Mouse (Mus musculus) ES-E14 (cell line): Measurements from ENCODE around the gene Ctnnd2. TPM values are rescaled to one million over a fixed set of nuclear protein-coding genes. Genes with fewer than 3 reads are reported as not detected.
A peak's percentile ranks its signal among the peaks of the same experiment; 100 is the strongest.

Experiments used
- DNase-seq: peaks from one replicate; pipeline ENCODE4 v3.0.0-alpha.2; 2013; ENCODE audit warnings: low read depth, low spot score
- H3K27ac ChIP-seq: 2 replicates; pipeline ENCODE4 v1.5.1; 2012; ENCODE audit warnings: low read depth, mild to moderate bottlenecking, low read length, moderate library complexity, mixed read lengths; ENCODE audit not compliant: poor library complexity, insufficient read depth, severe bottlenecking
- H3K36me3 ChIP-seq: 2 replicates; pipeline ENCODE4 v1.6.1; 2012; ENCODE audit warnings: mild to moderate bottlenecking, low read length, moderate library complexity, mixed read lengths; ENCODE audit not compliant: control insufficient read depth, poor library complexity, insufficient read depth, severe bottlenecking
- H3K4me1 ChIP-seq, 2 experiments: fragments of 150-350 bp in 1 of 2; sonication (generic) in 1 of 2; 2 replicates each; pipeline ENCODE4 v1.6.1; 2012; ENCODE audit warnings: low read length in 2 of 2, mild to moderate bottlenecking in 1 of 2, mixed read lengths in 1 of 2; ENCODE audit not compliant: control insufficient read depth in 2 of 2, insufficient read depth in 2 of 2, poor library complexity in 1 of 2
- H3K4me3 ChIP-seq, 2 experiments: fragments of 150-350 bp in 1 of 2; sonication (generic) in 1 of 2; 2 replicates each; pipeline ENCODE4 v1.5.1; 2012; ENCODE audit warnings: low read length in 2 of 2, low read depth in 1 of 2, mild to moderate bottlenecking in 1 of 2, mixed read lengths in 1 of 2; ENCODE audit not compliant: insufficient read depth in 1 of 2, poor library complexity in 1 of 2, severe bottlenecking in 1 of 2
- H3K9ac ChIP-seq: 2 replicates; pipeline ENCODE4 v1.6.1; 2012; ENCODE audit warnings: low read depth, mild to moderate bottlenecking, low read length, mixed read lengths; ENCODE audit not compliant: poor library complexity, insufficient read depth, severe bottlenecking
- H3K9me3 ChIP-seq: fragments of 150-350 bp; sonication (generic); 2 replicates; pipeline ENCODE4 v1.6.1; 2012; ENCODE audit warnings: low read depth, mild to moderate bottlenecking, low read length; ENCODE audit not compliant: control insufficient read depth, insufficient read depth
- CHD2 ChIP-seq: IDR thresholded peaks from 2 replicates; pipeline ENCODE4 v1.6.1; 2014; ENCODE audit warnings: mild to moderate bottlenecking, low read depth, low read length, inconsistent platforms
- HCFC1 ChIP-seq: IDR thresholded peaks from 2 replicates; pipeline ENCODE4 v1.6.1; 2012; ENCODE audit warnings: low read length, inconsistent platforms, borderline replicate concordance; ENCODE audit not compliant: insufficient read depth
- MAFK ChIP-seq: IDR thresholded peaks from 2 replicates; pipeline ENCODE4 v1.6.1; 2014; ENCODE audit warnings: mild to moderate bottlenecking, low read depth, low read length, inconsistent platforms; ENCODE audit not compliant: insufficient read depth
- ZC3H11A ChIP-seq: IDR thresholded peaks from 2 replicates; pipeline ENCODE4 v1.6.1; 2012; ENCODE audit warnings: low read depth, mild to moderate bottlenecking, inconsistent platforms, low read length, borderline replicate concordance
- ZNF384 ChIP-seq: IDR thresholded peaks from 2 replicates; pipeline ENCODE4 v1.6.1; 2012; ENCODE audit warnings: low read depth, low read length, inconsistent platforms
- in situ Hi-C, 2 experiments: fragments of 600-800 bp; cut with MboI; formaldehyde crosslinking; loops; one replicate each; pipeline ENCODE4 v1.15.1; 2025; ENCODE audit warnings: low sequenced_read_pairs in 2 of 2, inconsistent platforms in 1 of 2; ENCODE audit not compliant: unreplicated experiment in 2 of 2
- total RNA-seq: library from RNA; depleted of rRNA; stranded (reverse); fragments of 300-350 nt; gene quantifications from 2 replicates; pipeline ENCODE4 v1.2.3, GENCODE M21; 2012

Ctnnd2 gene
- total RNA-seq, 1 experiment = 3.6 TPM

- Histone ChIP-seq H3K4me3 (no peak overlapping the region), H3K36me3 (no peaks in the 10 kb centered on the region), H3K27ac (no peak overlapping the region), H3K4me1 (no peaks in the 10 kb centered on the region), H3K9me3 (no peaks in the 10 kb centered on the region), H3K9ac (no peak overlapping the region)
- peak; percentile 50; the same call in 1 of the 2 replicates for TF ChIP-seq ZC3H11A
- TF ChIP-seq CHD2 = no peak
- peak; percentile 19 for DNase-seq
- in situ Hi-C loops = loop anchor here in 1 of 2 experiments (25.0 kb wide), 1 partner anchor 335 kb away; no protein-coding TSS in a partner anchor
These were observed 755.2 kb downstream of the Ctnnd2 start for GRCm38 (mm10) chr15:30927632-30928031.

GRCm38 (mm10) chr15:30931906-30932305, 759.5 kb downstream of the Ctnnd2 start:
- H3K9me3 ChIP-seq = no peaks in the 10 kb centered on the region
- H3K36me3 ChIP-seq = no peaks in the 10 kb centered on the region
- H3K4me1 ChIP-seq = no peaks in the 10 kb centered on the region
- no peak overlapping the region for H3K27ac ChIP-seq
- in situ Hi-C loops = loop anchor here in 1 of 2 experiments (25.0 kb wide), 1 partner anchor 330 kb away; no protein-coding TSS in a partner anchor
- no peak overlapping the region for H3K9ac ChIP-seq
- H3K4me3 ChIP-seq = no peak overlapping the region
- TF ChIP-seq ZC3H11A (no peak), ZNF384 (no peak), CHD2 (no peak), HCFC1 (no peak)
- no peak for DNase-seq

GRCm38 (mm10) chr15:30945863-30946262, 773.5 kb downstream of the Ctnnd2 start:
- no peaks in the 10 kb centered on the region for H3K4me1 ChIP-seq
- H3K27ac ChIP-seq = no peak overlapping the region
- TF ChIP-seq ZC3H11A (no peak), HCFC1 (no peak), CHD2 (no peak), ZNF384 (no peak), MAFK (no peak)
- in situ Hi-C loops = loop anchor here in 1 of 2 experiments (25.0 kb wide), 1 partner anchor 316 kb away; no protein-coding TSS in a partner anchor
- DNase-seq = no peak
- no peak overlapping the region for H3K4me3 ChIP-seq
- no peak overlapping the region for H3K9ac ChIP-seq
- no peaks in the 10 kb centered on the region for H3K9me3 ChIP-seq
- no peaks in the 10 kb centered on the region for H3K36me3 ChIP-seq

DNA sequence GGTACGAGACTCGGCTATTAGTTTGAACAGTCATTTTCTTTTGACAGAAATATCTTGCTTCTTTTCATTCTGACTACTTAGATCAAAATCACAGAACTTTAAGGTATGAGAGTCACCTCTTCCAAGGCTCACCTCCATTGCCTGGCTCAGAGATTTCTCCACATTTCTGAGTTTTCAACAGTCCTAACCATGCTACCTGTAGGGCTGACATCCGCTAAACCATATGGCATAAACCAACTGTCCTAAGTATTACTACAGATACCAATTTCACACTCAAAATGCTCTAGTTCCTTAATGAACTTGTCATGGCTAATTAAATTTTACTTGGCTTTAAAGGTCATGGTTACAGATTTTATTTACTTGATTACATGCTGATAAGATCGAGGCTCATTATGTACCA, 786.1 kb downstream of the Ctnnd2 start:
- DNase-seq = no peak
- Histone ChIP-seq H3K4me3 (no peak overlapping the region), H3K36me3 (no peaks in the 10 kb centered on the region), H3K9me3 (no peaks in the 10 kb centered on the region), H3K4me1 (no peaks in the 10 kb centered on the region), H3K27ac (no peak overlapping the region), H3K9ac (no peak overlapping the region)
- in situ Hi-C loops = no loop called here
- no peak for TF ChIP-seq HCFC1
- no peak for TF ChIP-seq ZC3H11A
- TF ChIP-seq MAFK = no peak
- TF ChIP-seq ZNF384 = no peak
- TF ChIP-seq CHD2 = no peak

DNA sequence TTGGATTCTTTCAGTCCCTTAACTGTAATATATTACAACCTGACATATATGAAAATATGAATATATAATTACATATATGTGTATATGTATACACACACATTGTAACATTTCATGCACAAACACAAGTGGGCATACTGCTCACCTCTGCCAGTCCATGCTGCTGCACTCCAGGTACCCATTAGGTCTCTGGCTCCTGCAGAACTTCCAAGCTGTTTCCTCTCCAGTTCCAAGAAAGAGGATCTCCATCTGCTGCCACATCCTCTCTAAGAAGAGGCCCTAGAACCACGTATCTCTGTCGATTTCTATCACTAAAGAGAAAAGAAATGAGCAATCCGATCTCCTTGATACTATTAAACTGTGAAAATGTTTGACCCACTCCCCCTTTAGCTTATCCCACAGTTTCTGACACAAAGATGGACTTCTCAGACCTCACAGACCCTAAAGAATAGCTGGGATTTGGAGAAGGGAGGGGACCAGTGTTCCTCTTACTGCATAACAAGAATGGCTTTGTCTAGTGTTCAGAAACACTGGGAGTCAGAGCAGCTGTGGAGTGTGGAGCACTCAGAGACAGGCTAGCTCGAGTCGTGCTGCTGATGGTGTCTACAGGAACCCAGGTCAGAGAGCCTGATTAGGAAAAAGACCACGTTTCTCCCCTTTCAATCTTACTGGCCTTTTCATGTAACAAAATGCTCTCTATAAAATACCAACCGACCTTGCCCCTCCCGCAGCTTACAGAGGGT, 790.2 kb downstream of the Ctnnd2 start:
- H3K4me1 ChIP-seq = no peaks in the 10 kb centered on the region
- H3K9ac ChIP-seq = no peak overlapping the region
- H3K4me3 ChIP-seq = no peak overlapping the region
- in situ Hi-C loops = no loop called here
- DNase-seq = no peak
- no peak overlapping the region for H3K27ac ChIP-seq
- no peaks in the 10 kb centered on the region for H3K9me3 ChIP-seq
- TF ChIP-seq ZC3H11A (no peak), MAFK (no peak)
- H3K36me3 ChIP-seq = no peaks in the 10 kb centered on the region
